Mouse (Mus musculus) right cerebral cortex, postnatal 14 days (tissue): ENCODE results near the gene Gm3676.
A peak's percentile ranks its signal among the peaks of the same experiment; 100 is the strongest.
"Not testable (repeated sequence)": the region's sequence is repeated elsewhere in the genome, so short reads cannot be mapped to it uniquely, and the experiment has no call there.

Source experiments
- DNase-seq: peaks from one replicate; pipeline ENCODE4 v3.0.0; 2022

The Gm3676 gene

DNA sequence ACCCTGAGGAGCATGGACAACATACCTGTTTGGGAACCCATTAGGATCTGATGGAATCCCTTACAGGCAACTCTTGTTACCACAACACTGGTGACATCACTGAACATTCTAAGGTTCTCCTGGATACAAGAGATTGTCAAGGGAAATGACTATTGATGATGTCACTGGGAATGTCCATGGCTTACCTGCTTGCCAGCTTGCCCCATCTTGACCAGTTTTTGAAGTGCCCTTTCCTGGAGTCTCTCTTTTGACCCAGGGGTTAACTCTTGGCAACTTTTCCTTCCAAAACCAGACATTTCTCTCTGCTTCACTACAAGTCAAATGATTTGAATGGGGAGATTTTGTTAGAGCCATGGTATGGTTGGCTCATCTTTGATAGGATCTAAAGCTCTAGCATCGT, at the start of gene Gm3676:
Gene Gm3676 (minus strand): TSS at position 101 of the 400 bp plus-strand sequence.
- not testable (repeated sequence) for DNase-seq

DNA sequence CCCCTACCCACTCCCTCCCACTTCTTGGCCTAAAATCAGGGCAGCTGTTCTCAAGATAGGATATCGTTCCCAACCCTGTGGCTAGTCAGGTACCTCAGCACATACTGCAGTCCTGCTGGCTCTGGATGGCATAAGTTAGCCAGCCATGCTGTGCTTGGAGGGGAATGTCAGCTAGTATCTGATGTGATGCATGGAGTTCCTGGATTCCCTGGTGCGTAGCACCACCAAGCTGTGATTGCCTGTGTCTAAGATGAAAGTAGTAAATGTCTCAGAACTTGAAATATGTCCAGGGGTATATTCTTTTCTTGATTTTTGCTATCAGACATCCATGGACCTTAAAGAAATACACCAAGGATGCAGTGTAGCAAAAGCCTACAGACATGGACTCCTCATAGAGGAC, 1.9 kb upstream of the Gm3676 start:
- peak; percentile 2 for DNase-seq

DNA sequence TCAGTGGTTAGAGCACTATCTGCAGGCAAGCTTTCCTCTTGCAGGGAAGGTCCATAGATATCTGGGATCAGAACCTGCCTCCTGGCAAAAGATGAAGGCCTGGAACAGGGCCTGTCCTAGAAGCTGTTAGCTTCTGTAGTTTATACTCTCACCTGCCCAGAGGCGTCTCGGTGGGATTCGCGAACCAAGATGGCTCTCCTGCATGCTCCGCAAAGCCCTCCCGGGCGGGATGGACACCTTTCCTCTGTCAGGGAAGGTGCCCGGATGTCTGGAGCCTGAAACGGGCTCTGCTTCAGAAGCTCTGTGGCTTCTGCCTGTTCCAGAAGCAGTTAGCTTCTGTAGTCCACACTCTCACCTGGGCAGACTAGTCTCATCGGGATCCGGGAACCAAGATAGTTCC, 16.1 kb downstream of the Gm3676 start:
- DNase-seq = not testable (repeated sequence)

DNA sequence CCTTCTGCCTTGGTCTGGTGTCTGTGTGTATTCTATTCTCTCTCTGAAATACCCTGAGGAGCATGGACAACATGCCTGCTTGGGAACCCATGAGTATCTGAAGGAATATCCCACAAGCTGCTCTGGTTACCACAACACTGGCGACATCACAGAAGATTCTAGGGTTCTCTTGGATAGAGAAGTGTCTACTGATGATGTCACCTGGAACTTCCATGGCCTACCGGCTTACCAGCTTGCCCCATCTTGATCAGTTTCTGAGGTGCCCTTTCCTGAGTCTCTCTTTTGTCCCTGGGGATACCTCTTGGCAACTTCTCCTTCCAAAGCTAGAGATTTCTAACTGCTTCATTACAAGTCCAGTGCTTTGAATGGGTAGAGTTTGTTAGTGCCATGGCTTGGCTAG, 21.8 kb downstream of the Gm3676 start, which contains the start of gene Gm3072:
Gene Gm3072 (minus strand): TSS at position 101 of the 400 bp plus-strand sequence.
- not testable (repeated sequence) for DNase-seq

DNA sequence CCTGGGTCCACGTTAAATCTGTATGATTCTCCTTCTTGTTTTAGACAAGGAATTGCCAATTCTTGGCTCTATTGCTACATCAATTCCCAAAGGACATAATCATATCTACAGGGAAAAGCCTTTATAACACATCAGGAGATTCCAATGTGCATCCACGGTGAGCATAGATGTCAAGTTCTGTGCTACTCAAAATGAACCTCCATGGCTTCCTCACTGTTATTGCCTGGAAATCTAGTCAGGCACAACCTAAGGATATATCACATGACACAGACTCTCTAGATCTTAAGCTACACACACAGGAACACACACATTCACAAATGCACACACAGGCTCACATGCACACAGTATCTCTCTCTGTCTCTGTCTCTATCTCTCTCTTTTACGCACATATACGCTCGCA, 23.8 kb downstream of the Gm3676 start:
- DNase-seq = not testable (repeated sequence)

DNA sequence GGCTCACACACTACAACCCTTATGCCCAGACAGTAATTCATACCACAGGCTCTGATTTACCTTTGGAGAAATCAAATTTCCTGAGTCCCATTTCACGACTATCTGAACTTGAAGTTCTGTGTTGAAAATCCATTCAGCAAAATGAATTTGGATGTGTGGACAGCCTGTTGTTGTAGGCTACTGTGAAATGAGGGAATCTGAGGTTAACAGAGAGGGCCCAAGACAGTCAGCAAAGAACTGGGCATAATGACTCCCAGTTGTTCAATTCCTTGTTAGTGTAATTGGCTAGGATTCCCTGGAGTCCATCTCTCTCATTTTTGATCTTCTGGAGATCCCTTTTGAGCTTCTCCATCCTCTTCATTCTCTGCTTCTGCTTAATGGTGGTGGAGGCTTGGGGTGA, 35.6 kb downstream of the Gm3676 start:
- DNase-seq = not testable (repeated sequence)

DNA sequence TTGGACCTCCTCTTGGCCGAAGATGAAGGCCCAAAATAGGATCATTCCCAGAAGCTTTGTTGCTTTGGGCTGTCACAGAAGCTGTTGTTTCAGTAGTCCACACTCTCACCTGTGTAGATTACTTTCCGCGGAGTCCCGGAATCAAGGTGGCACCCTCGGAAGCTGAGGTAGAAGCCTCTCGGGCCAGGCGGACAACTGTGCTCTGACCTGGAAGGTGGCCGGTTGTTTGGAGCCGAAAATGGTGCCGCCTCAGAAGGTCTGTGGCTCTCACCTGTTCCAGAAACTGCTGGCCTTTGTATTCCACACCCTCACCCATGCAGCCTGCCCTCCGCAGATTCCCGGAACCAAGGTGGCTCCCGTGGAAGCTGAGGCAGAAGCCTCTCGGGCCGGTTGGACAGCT, 45.4 kb downstream of the Gm3676 start:
- not testable (repeated sequence) for DNase-seq
